ENCODE assay signal across 9 mouse cellular contexts in genomic region chr16:33591390-33592067, GRCm38 (mm10).
DNase-seq lines count a peak whose midpoint lies in the region; ATAC-seq and TF ChIP-seq lines count a peak whose summit lies in the region.
"Had no signal": no experiment of that assay in that cellular context is flagged by ENCODE, and none has a peak within 500 bp of the region (broad histone marks: within the 10 kb centered on the region; RNA-seq: fewer than 3 reads in every experiment).

No protein-coding gene starts in this region.

- H3K4me2 ChIP-seq in kidney, embryonic 16.5 days (replicated peaks; ENCODE audit: low read depth, low read length), result no peak overlapping the region
- H3K4me2 ChIP-seq in hindbrain, embryonic 13.5 days, result no peak overlapping the region
- H3K4me2 ChIP-seq: neural tube, embryonic 13.5 days had no signal

- DNase-seq in heart, embryonic 10.5 days (ENCODE audit: low spot score), result no peak
- DNase-seq in heart, postnatal 25 days (ENCODE audit: low spot score), result no peak
- DNase-seq in spleen, postnatal 10 days (ENCODE audit: low spot score in 2 of 2), result peak; percentile 9 to 33
- DNase-seq in spleen, adult 12 weeks (ENCODE audit: low spot score), result no peak
- peak; percentile 7 for DNase-seq in thymus, postnatal 25 days
- DNase-seq in lung, adult 2 months, result no peak

- TF ChIP-seq POLR2A in lung, adult 2 months (IDR thresholded peaks at IDR 0.05; ENCODE audit: borderline replicate concordance, extremely low read depth, low read depth, low read length), result no peak

- no peak for ATAC-seq in kidney, embryonic 16.5 days (ENCODE audit: low FRiP score, low TSS enrichment)
- ATAC-seq in hindbrain, embryonic 13.5 days (ENCODE audit: low FRiP score), result no peak

- no peaks in the 10 kb centered on the region for H3K27me3 ChIP-seq in heart, embryonic 10.5 days (ENCODE audit: insufficient read depth, poor library complexity, severe bottlenecking)
- no peaks in the 10 kb centered on the region for H3K27me3 ChIP-seq in kidney, embryonic 16.5 days (ENCODE audit: insufficient read depth, low read length)
- no peaks in the 10 kb centered on the region for H3K27me3 ChIP-seq in hindbrain, embryonic 13.5 days
- H3K27me3 ChIP-seq: neural tube, embryonic 13.5 days had no signal

- peak overlapping the region; percentile 67 for H3K27ac ChIP-seq in heart, embryonic 10.5 days
- H3K27ac ChIP-seq in kidney, embryonic 16.5 days (ENCODE audit: low read length), result peak overlapping the region; percentile 48
- H3K27ac ChIP-seq in hindbrain, embryonic 13.5 days, result no peak overlapping the region
- H3K27ac ChIP-seq: neural tube, embryonic 13.5 days had no signal

- TF ChIP-seq CTCF in lung, adult 2 months (IDR thresholded peaks at IDR 0.05; ENCODE audit: insufficient read depth, low read length), result no peak

- H3K4me3 ChIP-seq in heart, embryonic 10.5 days, result no peak overlapping the region
- H3K4me3 ChIP-seq in kidney, embryonic 16.5 days (ENCODE audit: low read length), result no peak overlapping the region
- no peak overlapping the region for H3K4me3 ChIP-seq in hindbrain, embryonic 13.5 days
- H3K4me3 ChIP-seq in lung, adult 2 months (replicated peaks; ENCODE audit: extremely low read depth, low read depth, low read length), result no peak overlapping the region
- H3K4me3 ChIP-seq: neural tube, embryonic 13.5 days had no signal

- 74% methylated on average over 10 of the region's 10 CpGs for WGBS in heart, embryonic 10.5 days
- 42% methylated on average over 10 of the region's 10 CpGs for WGBS in kidney, embryonic 16.5 days
- WGBS in hindbrain, embryonic 13.5 days, result 84% methylated on average over 10 of the region's 10 CpGs
- 59% methylated on average over 10 of the region's 10 CpGs for WGBS in lung, adult 2 months

- no peaks in the 10 kb centered on the region for H3K9me3 ChIP-seq in heart, embryonic 10.5 days
- H3K9me3 ChIP-seq in kidney, embryonic 16.5 days (ENCODE audit: low read length), result no peaks in the 10 kb centered on the region
- H3K9me3 ChIP-seq in hindbrain, embryonic 13.5 days, result no peaks in the 10 kb centered on the region
- H3K9me3 ChIP-seq: neural tube, embryonic 13.5 days had no signal

- H3K9ac ChIP-seq in kidney, embryonic 16.5 days (replicated peaks; ENCODE audit: low read length), result no peak overlapping the region; the same call in 1 of the 2 replicates
- no peak overlapping the region for H3K9ac ChIP-seq in hindbrain, embryonic 13.5 days
- H3K9ac ChIP-seq: neural tube, embryonic 13.5 days had no signal

- peaks cover 53% of the 10 kb centered on the region for H3K4me1 ChIP-seq in heart, embryonic 10.5 days
- peaks cover 42% of the 10 kb centered on the region for H3K4me1 ChIP-seq in kidney, embryonic 16.5 days (ENCODE audit: insufficient read depth, low read length)
- H3K4me1 ChIP-seq in hindbrain, embryonic 13.5 days (replicated peaks), result peaks cover 20% of the 10 kb centered on the region
- H3K4me1 ChIP-seq in lung, adult 2 months (ENCODE audit: control insufficient read depth, insufficient read depth, low read length), result peaks cover 5% of the 10 kb centered on the region; the same call in 1 of the 2 replicates

- intact Hi-C loops in heart, postnatal 25 days (cut with DNase I), result no loop called here

- H3K36me3 ChIP-seq in heart, embryonic 10.5 days, result no peaks in the 10 kb centered on the region
- H3K36me3 ChIP-seq in kidney, embryonic 16.5 days (ENCODE audit: insufficient read depth, low read length), result no peaks in the 10 kb centered on the region
- H3K36me3 ChIP-seq in hindbrain, embryonic 13.5 days, result no peaks in the 10 kb centered on the region
- H3K36me3 ChIP-seq: neural tube, embryonic 13.5 days had no signal

Comparison
In these comparisons a context has a peak if more than half of its experiments do, and no peak if none do; other contexts are left out.
1. DNase-seq: peak in spleen, postnatal 10 days (2 of 2) and thymus, postnatal 25 days (single experiment); none in heart, embryonic 10.5 days (single experiment), heart, postnatal 25 days (single experiment), spleen, adult 12 weeks (single experiment) and lung, adult 2 months (single experiment).